Mouse (Mus musculus) heart, embryonic 12.5 days (tissue): ENCODE measurements around the gene Ccnl1. TPM values are rescaled to one million over a fixed set of nuclear protein-coding genes. Genes with fewer than 3 reads are reported as not detected.

Source experiments
- ATAC-seq: fragments of 200-750 bp; cut with Nextera tagmentation; 2 replicates; pipeline ENCODE4 v1.8.0; 2017; ENCODE audit warnings: moderate TSS enrichment, moderate library complexity; ENCODE audit not compliant: insufficient number of reproducible peaks, low FRiP score
- H3K27ac ChIP-seq: fragments of 300-500 bp; sonication (generic); 2 replicates; pipeline ENCODE4 v1.5.1; 2016; ENCODE audit warnings: mild to moderate bottlenecking, moderate library complexity; ENCODE audit not compliant: poor library complexity, severe bottlenecking
- H3K27me3 ChIP-seq: fragments of 300-500 bp; sonication (generic); replicated peaks from 2 replicates; pipeline ENCODE4 v1.6.1; 2016; ENCODE audit warnings: mild to moderate bottlenecking, moderate library complexity
- H3K36me3 ChIP-seq: fragments of 300-500 bp; sonication (generic); 2 replicates; pipeline ENCODE4 v1.6.1; 2016; ENCODE audit warnings: mild to moderate bottlenecking, moderate library complexity
- H3K4me1 ChIP-seq: fragments of 300-500 bp; sonication (generic); replicated peaks from 2 replicates; pipeline ENCODE4 v1.6.1; 2016; ENCODE audit warnings: mild to moderate bottlenecking
- H3K4me2 ChIP-seq: fragments of 300-500 bp; sonication (generic); 2 replicates; pipeline ENCODE4 v1.6.1; 2016; ENCODE audit warnings: mild to moderate bottlenecking, moderate library complexity
- H3K4me3 ChIP-seq: fragments of 300-500 bp; sonication (generic); 2 replicates; pipeline ENCODE4 v1.5.1; 2016; ENCODE audit warnings: mild to moderate bottlenecking
- H3K9ac ChIP-seq: fragments of 300-500 bp; sonication (generic); 2 replicates; pipeline ENCODE4 v1.6.1; 2016; ENCODE audit warnings: mild to moderate bottlenecking, moderate library complexity
- H3K9me3 ChIP-seq: fragments of 300-500 bp; sonication (generic); replicated peaks from 2 replicates; pipeline ENCODE4 v1.6.1; 2016; ENCODE audit warnings: mild to moderate bottlenecking, moderate library complexity
- WGBS: fragments of 180-500 bp; shearing (Covaris S2); methylation state at CpG from one replicate; pipeline ENCODE4 v1.1.7; 2016; 5-methylcytosine and 5-hydroxymethylcytosine counted together
- polyA plus RNA-seq: library from polyadenylated mRNA; unstranded; fragments of >200 nt; fragmentation: Nextera tagmentation; extraction: Ambion mirVana; gene quantifications from 2 replicates; pipeline ENCODE4 v1.2.1, GENCODE M21; 2016

The Ccnl1 gene
- polyA plus RNA-seq, 1 experiment from 2014 or later: 89.8 TPM

DNA sequence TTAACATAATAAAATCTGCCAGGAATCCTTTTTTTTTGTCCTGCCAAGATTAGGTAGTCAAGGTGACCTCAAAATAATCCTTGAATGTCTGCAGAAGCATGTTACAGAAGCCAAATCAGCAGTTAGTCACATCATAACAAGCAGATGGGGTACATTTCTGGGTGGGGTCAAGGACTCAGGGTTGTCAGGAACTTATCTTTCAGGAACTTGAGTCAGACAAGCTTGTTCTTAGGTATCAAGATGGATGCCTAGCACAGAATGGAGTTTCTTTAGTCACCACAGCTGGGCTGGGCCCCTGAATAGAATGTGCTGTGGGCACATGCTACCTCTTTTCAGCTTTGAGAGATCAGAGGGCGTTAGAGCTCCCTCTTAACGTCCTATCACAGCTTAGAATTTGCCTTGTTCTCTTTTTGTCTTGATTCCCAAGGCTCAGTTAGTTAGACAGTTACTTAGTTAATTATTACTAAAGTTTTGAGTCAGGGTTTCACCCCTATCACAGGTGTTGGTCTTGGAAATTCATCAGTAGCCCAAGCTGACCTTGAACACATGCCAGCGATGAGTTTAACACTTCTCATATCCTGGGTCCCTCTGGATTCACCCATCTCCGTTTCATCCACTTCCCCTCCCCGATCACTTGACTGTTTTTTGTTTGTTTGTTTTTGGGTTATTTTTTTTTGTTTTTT lies 32.9 kb downstream of the Ccnl1 start:
- H3K27ac ChIP-seq: no peak overlapping the region
- ATAC-seq: no peak
- H3K4me3 ChIP-seq: no peak overlapping the region
- no peak overlapping the region for H3K9ac ChIP-seq
- peaks cover 25% of the 10 kb centered on the region for H3K4me1 ChIP-seq
- H3K27me3 ChIP-seq: no peaks in the 10 kb centered on the region
- H3K4me2 ChIP-seq: no peak overlapping the region
- H3K9me3 ChIP-seq: no peaks in the 10 kb centered on the region
- WGBS: 80% methylated on average over 5 of the region's 5 CpGs
- no peaks in the 10 kb centered on the region for H3K36me3 ChIP-seq

DNA sequence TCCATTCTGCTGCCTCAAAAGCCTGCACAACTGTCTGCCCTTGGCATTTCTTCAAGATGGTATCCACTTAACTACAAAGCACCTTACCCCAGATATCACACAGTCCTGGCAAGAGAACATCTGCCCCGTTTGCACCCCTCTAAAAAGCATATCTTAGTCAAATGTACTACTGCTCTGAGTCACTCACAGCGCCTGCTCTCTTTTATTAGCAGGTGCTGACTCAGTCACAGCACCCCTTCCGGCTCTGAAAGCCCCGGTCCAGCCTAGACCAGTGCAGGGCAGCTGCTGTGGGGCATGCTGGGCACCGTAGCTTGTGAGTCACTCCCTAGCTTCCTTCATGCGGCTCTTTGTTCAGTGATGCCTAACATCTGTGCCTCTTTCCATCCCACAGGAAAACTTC lies 35.6 kb downstream of the Ccnl1 start:
- Histone ChIP-seq H3K4me2 (no peak overlapping the region), H3K4me1 (peaks cover 5% of the 10 kb centered on the region)
- WGBS: 67% methylated on average over 6 of the region's 6 CpGs

DNA sequence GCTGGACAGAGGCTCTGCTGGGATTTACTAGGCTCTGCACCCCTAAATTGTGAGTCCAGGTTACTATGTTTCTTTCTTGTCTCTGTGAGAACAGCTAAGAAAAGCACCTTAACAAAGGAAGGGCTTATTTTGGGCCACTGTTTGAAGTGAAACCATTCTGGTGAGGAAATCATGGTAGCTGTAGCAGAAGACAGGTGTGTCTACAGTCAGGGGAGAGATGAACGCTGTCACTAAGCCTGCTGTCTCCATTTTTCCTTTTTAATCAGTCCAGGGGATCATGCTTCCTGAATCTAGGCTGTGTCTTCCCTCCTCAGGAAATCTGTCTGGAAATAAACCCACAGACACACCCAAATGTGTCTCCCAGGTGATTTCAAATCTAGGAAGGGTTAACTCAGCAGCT lies 36.4 kb downstream of the Ccnl1 start:
- Histone ChIP-seq H3K4me3 (no peak overlapping the region), H3K4me1 (no peaks in the 10 kb centered on the region), H3K27ac (no peak overlapping the region), H3K36me3 (no peaks in the 10 kb centered on the region), H3K27me3 (no peaks in the 10 kb centered on the region), H3K9me3 (no peaks in the 10 kb centered on the region), H3K4me2 (no peak overlapping the region), H3K9ac (no peak overlapping the region)
- WGBS: 79% methylated on average over 1 of the region's 1 CpGs
- no peak for ATAC-seq

More for the DNA sequence above, 35.6 kb downstream of the Ccnl1 start:
- Histone ChIP-seq H3K36me3 (no peaks in the 10 kb centered on the region), H3K4me3 (no peak overlapping the region), H3K9ac (no peak overlapping the region), H3K27me3 (no peaks in the 10 kb centered on the region), H3K27ac (no peak overlapping the region), H3K9me3 (no peaks in the 10 kb centered on the region)
- no peak for ATAC-seq

DNA sequence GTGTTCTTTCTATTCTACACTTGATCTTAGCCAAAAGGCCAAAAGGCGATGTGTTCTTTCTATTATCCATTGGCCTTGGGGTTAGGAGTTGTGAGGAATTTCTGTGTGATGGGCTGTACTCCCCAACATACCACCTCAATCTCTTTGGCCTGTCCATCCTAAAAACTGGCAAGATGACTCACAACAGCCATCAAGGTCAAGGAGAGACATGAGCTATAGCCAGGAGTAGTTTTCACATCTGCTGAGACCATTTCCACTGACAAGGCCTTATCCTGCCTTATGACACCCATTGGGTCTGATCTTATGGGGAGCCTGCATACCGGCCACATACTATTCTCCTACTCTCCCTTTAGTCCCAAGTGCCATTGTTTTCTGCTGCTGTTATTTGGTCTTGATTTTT lies 39.0 kb downstream of the Ccnl1 start:
- no peak for ATAC-seq
- no peak overlapping the region for H3K27ac ChIP-seq
- no peaks in the 10 kb centered on the region for H3K27me3 ChIP-seq
- H3K4me2 ChIP-seq: no peak overlapping the region
- no peak overlapping the region for H3K9ac ChIP-seq
- no peaks in the 10 kb centered on the region for H3K4me1 ChIP-seq
- no peaks in the 10 kb centered on the region for H3K36me3 ChIP-seq
- 95% methylated on average over 2 of the region's 2 CpGs for WGBS
- no peaks in the 10 kb centered on the region for H3K9me3 ChIP-seq
- H3K4me3 ChIP-seq: no peak overlapping the region

DNA sequence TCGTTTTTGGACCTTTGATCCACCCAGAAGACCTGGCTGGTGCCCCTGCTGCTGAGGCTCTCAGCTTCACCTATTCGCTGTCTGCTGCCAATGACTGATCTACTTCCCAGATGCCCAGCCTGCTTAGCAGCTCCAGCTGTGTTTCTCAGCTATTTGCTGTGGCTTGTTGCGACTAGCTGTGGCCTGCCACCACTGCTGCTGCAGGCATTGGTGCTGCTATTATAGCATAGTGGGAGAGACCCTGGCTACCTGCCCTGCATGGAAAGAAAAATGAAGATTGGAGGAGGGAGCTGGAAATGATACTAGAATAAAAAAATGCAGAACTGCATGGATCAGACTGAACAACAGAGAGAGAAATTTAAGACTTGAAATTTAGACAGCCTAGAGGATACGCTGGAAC lies 45.1 kb downstream of the Ccnl1 start:
- no peak overlapping the region for H3K9ac ChIP-seq
- ATAC-seq: no peak
- no peaks in the 10 kb centered on the region for H3K36me3 ChIP-seq
- H3K4me2 ChIP-seq: no peak overlapping the region
- 66% methylated on average over 4 of the region's 4 CpGs for WGBS
- no peaks in the 10 kb centered on the region for H3K27me3 ChIP-seq
- no peak overlapping the region for H3K27ac ChIP-seq
- H3K9me3 ChIP-seq: no peaks in the 10 kb centered on the region
- no peak overlapping the region for H3K4me3 ChIP-seq
- H3K4me1 ChIP-seq: no peaks in the 10 kb centered on the region

DNA sequence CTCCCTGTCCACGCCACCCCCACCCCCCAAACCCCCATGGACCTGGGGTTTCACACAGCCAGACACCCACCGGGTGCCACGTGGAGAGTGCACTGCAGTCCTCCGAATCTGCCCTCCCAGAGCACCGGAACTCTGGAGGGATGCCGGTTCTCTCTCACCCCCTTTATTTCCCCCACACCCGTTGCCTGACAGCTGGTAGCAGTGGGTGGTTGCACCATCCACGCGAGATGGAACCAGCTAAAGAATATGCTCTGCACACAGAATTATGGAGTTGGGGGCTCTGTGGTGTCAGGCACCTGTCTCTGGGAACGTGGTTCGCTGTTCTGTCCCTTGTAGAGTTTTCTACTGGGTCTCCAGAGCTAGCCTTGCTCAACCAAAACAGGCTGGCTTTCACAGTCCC lies 45.8 kb downstream of the Ccnl1 start:
- Histone ChIP-seq H3K4me3 (no peak overlapping the region), H3K4me1 (no peaks in the 10 kb centered on the region), H3K4me2 (no peak overlapping the region), H3K36me3 (no peaks in the 10 kb centered on the region), H3K9ac (no peak overlapping the region), H3K27ac (no peak overlapping the region), H3K27me3 (no peaks in the 10 kb centered on the region), H3K9me3 (no peaks in the 10 kb centered on the region)
- WGBS: 70% methylated on average over 11 of the region's 11 CpGs
- no peak for ATAC-seq

DNA sequence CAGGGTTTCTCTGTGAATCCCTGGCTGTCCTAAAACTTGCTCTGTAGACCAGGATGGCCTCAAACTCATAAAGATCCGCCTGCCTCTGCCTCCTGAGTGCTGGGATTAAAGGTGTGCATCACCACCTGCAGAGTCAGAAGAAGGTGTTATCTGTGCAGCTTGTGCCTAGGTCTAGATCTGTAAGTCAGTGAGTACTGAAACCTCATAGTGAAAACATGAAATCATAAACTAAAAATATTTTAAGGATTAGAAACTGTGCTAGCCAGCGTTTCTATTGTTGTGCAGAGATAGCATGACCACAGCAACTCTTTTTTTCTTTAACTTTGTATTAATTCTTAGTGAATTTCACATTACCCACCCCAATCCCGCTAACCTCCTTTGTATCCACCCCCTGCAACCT lies 46.8 kb downstream of the Ccnl1 start:
- 70% methylated on average over 3 of the region's 3 CpGs for WGBS
- Histone ChIP-seq H3K27ac (no peak overlapping the region), H3K4me1 (peaks cover 2% of the 10 kb centered on the region; the same call in 1 of the 2 replicates), H3K4me2 (no peak overlapping the region), H3K36me3 (no peaks in the 10 kb centered on the region), H3K9ac (no peak overlapping the region), H3K9me3 (no peaks in the 10 kb centered on the region), H3K4me3 (no peak overlapping the region), H3K27me3 (no peaks in the 10 kb centered on the region)
- no peak for ATAC-seq

DNA sequence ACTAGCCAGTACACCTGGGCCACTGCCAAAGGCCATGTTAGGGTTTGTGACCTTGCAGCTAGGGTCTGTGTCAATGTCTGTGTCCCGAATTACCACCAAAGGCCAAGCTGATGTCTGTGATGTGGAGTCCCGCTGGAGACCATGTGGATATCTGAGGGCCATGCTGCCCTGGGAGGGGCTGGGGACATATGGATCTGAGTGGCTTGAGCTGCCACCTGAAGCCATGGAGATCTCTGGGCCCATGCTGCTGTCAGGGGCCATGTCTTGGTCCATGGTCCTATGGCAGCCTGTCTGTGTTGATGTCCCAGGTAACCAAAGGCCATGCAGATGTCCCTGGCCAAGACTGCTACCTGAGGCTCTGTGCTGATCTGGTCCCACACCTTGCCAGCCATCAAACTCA lies 48.6 kb downstream of the Ccnl1 start:
- no peak for ATAC-seq
- H3K9me3 ChIP-seq: no peaks in the 10 kb centered on the region
- no peaks in the 10 kb centered on the region for H3K27me3 ChIP-seq
- no peak overlapping the region for H3K27ac ChIP-seq
- WGBS: 76% methylated on average over 2 of the region's 2 CpGs
- H3K4me1 ChIP-seq: peaks cover 18% of the 10 kb centered on the region
- no peak overlapping the region for H3K4me2 ChIP-seq
- H3K4me3 ChIP-seq: no peak overlapping the region
- H3K36me3 ChIP-seq: no peaks in the 10 kb centered on the region
- H3K9ac ChIP-seq: no peak overlapping the region

DNA sequence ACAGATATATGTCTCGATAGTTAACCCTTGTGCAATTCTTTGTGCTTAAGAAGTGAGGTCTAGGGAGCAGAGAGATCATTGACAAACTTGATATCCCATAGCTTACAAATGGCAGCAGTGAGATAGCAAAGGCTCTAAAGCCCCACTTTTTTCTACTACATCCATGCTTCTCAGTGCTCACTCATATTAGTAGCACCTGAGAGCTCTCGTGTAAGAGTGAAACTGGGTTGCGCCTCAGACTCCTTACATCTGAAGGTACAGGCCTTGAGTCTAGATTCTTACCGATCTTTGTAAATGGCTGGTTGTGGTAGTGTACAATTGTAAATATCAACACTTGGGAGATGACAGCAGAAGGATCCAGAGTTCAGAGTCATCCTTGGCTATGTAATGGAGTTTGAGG lies 50.5 kb downstream of the Ccnl1 start:
- ATAC-seq: no peak
- no peak overlapping the region for H3K27ac ChIP-seq
- no peak overlapping the region for H3K4me3 ChIP-seq
- H3K4me1 ChIP-seq: peaks cover 25% of the 10 kb centered on the region
- no peak overlapping the region for H3K4me2 ChIP-seq
- no peak overlapping the region for H3K9ac ChIP-seq
- WGBS: 93% methylated on average over 4 of the region's 4 CpGs
- no peaks in the 10 kb centered on the region for H3K27me3 ChIP-seq
- H3K36me3 ChIP-seq: no peaks in the 10 kb centered on the region
- no peaks in the 10 kb centered on the region for H3K9me3 ChIP-seq

DNA sequence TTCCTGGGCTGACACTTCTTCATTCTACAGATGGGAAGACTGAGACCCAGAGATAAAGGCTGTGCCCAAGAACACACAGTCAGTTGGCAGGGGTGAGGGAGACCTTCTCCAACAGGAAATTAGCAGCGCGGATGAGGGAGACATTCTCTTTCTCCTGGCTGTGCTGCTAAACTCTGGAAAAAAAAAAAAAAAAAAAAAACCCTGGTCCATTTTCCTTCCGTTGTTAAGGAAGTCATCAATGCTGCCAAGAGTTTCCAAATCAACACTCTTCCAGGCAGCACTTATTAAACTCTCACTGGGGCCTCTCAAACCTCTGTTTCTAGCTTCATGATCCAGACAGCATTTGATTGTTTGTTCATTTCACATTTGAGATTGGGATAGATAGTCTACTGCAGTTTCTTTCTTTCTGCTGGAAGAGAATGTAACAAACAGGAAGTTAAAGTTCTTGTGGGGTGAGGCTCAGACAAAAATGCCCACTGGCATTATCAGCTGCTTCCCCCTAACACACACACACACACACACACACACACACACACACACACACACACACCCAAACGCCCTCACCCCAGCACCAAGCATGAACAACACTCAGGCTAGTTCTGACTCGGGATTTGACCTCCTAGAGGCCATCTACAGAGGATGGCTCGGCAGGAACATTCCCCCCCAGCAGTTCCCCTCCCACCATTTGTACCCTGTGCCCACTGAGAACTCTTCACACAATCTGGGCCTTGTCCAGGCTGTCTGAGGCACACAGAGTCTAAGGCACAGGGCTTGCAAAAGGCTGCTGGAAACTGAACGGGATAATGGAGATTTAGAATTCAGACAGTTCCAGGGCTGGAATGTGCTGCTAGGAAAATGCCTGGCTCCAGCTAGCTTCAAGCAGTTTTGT lies 52.5 kb downstream of the Ccnl1 start:
- Histone ChIP-seq H3K4me2 (0 out of 2 replicates have a peak overlapping the region, but pooled peaks have one; percentile 9), H3K4me3 (no peak overlapping the region), H3K36me3 (no peaks in the 10 kb centered on the region), H3K27ac (peak overlapping the region; percentile 84), H3K9ac (peak overlapping the region; percentile 50; the same call in 1 of the 2 replicates), H3K4me1 (peaks cover 25% of the 10 kb centered on the region), H3K9me3 (no peaks in the 10 kb centered on the region), H3K27me3 (no peaks in the 10 kb centered on the region)
- 9% methylated on average over 7 of the region's 7 CpGs for WGBS
- ATAC-seq: 0 out of 2 replicates have a peak, but pooled peaks have one; percentile 22

DNA sequence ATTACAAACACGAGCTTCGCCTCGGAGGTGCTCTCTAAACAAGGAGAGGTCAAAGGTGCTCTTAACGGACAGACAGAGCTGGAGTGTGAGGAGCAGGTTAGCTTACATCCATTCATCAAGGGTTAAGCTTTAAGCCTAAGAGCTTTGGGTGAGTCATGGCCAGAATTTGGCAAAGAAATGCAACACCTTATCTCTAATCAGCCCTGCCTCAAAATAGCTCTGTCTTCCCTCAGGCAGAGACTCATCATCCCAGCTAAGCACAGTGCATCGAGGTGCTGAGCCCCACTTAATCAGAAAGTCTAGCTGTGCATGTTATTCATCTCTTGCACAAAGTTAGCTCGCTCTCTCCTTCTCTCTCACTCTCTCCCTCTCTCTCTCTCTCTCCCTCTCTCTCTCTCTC lies 53.3 kb downstream of the Ccnl1 start:
- peak overlapping the region; percentile 71 for H3K27ac ChIP-seq
- no peak overlapping the region for H3K9ac ChIP-seq

More for the DNA sequence above, 53.3 kb downstream of the Ccnl1 start:
- Histone ChIP-seq H3K27me3 (no peaks in the 10 kb centered on the region), H3K4me2 (peak overlapping the region; percentile 36), H3K36me3 (no peaks in the 10 kb centered on the region), H3K4me1 (peaks cover 28% of the 10 kb centered on the region), H3K4me3 (no peak overlapping the region), H3K9me3 (no peaks in the 10 kb centered on the region)
- 5% methylated on average over 6 of the region's 6 CpGs for WGBS
- ATAC-seq: peak; percentile 73
